Mouse (Mus musculus) heart, postnatal 0 days (tissue): ENCODE data around the gene Card14.

ENCODE experiments used
- CTCF ChIP-seq: IDR thresholded peaks from 2 replicates; pipeline ENCODE4 v1.5.1; 2016; ENCODE audit warnings: antibody characterized with exemption, control low read depth, low read depth
- EP300 ChIP-seq: IDR thresholded peaks from 2 replicates; pipeline ENCODE4 v1.6.1; 2016; ENCODE audit warnings: antibody characterized with exemption, low read depth

DNA sequence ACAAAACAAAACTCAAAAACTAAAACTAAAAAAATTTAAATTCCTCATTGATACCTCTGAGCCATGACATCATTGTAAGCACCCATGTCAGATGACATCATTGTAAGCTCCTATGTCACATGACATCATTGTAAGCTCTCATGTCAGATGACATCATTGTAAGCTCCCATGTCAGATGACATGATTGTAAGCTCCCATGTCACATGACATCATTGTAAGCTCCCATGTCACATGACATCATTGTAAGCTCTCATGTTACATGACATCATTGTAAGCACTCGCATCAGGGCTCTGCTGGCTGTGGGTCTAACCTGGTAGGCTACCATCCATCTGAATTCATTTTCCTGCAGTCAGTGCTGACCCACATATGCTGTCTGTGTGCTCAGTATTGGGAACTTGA lies 71.0 kb downstream of the Card14 start:
- no peak for TF ChIP-seq CTCF
- no peak for TF ChIP-seq EP300
